Mouse (Mus musculus) brain, embryonic 18.5 days (tissue): ENCODE measurements at regions not wholly inside any gene's neighbourhood (a gene's known extent, or its start where the extent isn't known, plus 50 kb on each side); places are given as distances from the start of the nearest gene placed in this dataset.

Experiments
- DNase-seq: peaks from one replicate; pipeline ENCODE4 v3.0.0-alpha.2; 2012; ENCODE audit warnings: low read depth, low spot score

GRCm38 (mm10) chr2:64706646-64707177 lies 318.1 kb downstream of the Grb14 start:
- DNase-seq: no peak

DNA sequence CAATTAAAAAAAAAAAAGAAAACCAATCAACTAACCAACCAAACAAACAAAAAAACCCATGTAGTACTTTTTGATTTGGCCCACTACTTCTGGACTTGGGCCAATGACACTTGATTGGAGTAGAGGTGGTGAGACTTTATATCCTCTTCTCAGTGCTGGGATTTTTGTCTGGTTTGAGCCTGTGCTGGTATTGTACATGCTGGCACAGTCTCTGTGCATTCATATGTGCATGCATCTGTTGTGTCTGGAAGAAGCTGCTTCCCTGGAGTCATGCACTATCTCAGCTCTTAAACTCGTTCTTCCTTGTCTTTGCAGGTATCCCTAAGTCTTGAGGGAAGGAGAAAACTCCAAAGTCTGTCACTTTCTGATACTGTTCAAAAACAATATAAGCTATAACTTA lies 328.8 kb downstream of the Grb14 start:
- DNase-seq: no peak

DNA sequence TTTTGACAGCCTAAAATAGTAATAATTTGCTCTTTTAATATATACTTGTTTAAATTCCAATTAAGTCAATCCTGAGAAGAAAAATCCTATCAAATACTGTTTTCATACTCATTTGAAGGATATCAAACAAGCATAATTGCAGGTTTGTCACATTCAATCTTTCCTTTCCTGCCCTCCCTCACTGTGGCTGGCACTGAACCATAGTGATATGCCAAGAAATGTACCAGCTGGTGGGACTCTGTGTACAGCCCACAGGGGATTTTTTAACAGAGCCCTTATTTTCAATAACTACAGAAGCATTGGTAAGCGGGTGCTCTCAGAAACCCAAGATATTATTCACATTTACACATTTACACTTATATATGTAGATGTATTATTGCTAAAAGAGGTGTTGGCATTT lies 333.3 kb downstream of the Grb14 start:
- peak; percentile 39 for DNase-seq

GRCm38 (mm10) chr2:64690996-64691395 lies 333.8 kb downstream of the Grb14 start:
- no peak for DNase-seq

DNA sequence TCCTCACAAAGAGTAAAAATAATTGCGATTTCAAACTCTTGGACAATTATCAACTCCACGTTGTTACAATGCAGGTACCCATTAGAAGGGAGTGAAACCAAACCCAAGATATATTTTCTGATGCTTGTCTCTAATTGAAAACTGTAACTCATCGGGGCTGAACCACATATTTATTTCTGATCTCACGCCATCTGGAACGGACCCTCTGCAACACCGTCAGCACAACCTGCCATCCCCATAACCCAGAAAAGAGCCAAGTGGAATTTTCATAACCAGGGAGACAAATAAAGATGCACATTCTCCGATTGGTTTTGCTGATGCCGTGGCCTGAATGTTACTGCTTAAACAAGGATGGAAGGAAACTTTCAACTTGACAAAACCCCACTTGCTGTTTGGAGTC lies 338.0 kb downstream of the Grb14 start:
- no peak for DNase-seq

DNA sequence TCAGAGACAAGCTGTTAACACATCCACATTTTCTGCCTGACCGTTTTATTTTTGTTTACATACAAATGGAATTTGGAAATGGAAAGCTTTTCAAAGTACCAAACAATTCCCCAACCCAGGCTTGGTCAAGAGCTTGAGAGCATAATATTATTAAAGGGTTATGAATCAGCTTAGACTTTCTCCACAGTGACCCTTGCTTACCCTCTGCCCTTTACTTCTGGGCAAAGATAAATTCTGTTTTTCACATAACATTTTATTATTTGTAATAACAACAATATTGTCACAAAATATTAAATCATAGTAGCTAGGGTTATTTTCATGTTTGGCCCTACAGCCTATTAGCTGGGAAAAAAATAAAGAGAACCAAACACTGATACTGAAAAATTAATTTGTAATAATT lies 375.2 kb downstream of the Grb14 start:
- no peak for DNase-seq

GRCm38 (mm10) chr2:64616931-64617330 lies 407.9 kb downstream of the Grb14 start:
- no peak for DNase-seq

- DNase-seq: no peak
Observed at GRCm38 (mm10) chr2:64606864-64607263, 417.9 kb downstream of the Grb14 start.

- no peak for DNase-seq
Observed at GRCm38 (mm10) chr2:64582258-64582657, 442.5 kb downstream of the Grb14 start.

DNA sequence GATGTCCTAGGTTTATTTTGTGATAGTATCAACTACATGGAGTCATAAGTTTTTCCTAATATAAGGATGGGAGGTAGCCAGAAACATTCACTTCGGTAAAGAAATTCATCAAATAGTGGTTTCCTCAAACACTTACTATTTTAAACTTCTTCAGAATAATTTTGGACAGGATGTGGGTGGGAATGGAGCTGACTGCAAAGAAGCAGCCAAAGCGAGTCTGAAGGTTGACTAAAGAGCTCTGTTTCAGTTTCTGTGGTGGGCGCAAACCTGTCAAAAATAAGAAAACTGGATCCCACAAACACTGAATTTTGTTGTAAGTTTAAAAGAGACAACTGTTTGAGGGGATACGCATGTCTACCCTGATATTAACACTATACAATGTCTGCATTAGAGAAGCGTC lies 438.2 kb upstream of the Fign start:
- no peak for DNase-seq

- no peak for DNase-seq
Observed at GRCm38 (mm10) chr2:64535351-64535851, 437.6 kb upstream of the Fign start.

DNA sequence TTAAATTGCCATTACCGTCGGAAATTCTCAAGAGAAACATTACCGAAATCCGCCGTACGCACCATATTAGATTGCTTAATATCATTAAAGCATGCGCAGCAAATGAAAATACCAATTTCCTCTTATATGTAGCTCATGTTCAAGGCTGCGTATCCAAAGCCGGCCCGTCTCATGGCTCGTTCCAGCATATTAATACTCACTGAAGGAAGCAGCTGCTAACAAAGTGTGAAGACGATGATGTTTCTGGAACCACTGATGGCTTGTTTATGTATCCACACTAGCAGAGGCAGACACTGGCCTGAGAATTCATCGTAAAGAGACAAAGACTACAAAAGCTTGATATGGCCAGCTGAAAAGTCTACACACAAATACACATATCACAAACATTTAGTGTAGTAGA lies 437.0 kb upstream of the Fign start:
- DNase-seq: no peak

GRCm38 (mm10) chr2:64534344-64534743 lies 436.5 kb upstream of the Fign start:
- no peak for DNase-seq

- no peak for DNase-seq
Observed at GRCm38 (mm10) chr2:64522722-64523121, 424.9 kb upstream of the Fign start.

- DNase-seq: no peak
Observed at GRCm38 (mm10) chr2:64522233-64522632, 424.4 kb upstream of the Fign start.

GRCm38 (mm10) chr2:64495725-64496124 lies 397.9 kb upstream of the Fign start:
- DNase-seq: no peak

DNA sequence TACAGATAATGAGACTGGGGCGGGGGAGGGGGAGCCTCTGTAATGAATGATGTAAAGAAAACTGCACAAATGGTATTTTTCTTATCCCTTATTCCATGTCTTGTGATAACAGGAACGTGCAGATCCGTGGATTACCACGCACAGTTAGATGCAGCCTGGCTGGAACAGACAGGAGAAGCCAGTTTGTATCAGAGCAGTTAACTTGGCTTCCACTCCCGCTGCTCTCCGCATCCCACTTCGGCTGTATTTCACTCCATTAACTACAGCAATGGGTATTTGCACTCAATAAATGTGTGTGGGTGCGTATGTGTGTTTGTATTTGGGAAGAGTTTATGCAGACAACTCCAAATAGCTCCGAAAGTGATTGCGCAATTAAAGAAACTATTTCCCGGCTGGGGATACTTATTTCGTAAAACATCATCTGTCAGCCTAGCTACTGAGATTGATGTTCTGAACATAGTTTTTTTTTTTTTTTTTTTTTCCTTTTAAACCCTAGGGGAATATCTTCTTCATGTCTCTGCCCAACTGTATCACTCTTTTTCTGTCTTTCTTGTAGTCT lies 368.7 kb upstream of the Fign start:
- no peak for DNase-seq

DNA sequence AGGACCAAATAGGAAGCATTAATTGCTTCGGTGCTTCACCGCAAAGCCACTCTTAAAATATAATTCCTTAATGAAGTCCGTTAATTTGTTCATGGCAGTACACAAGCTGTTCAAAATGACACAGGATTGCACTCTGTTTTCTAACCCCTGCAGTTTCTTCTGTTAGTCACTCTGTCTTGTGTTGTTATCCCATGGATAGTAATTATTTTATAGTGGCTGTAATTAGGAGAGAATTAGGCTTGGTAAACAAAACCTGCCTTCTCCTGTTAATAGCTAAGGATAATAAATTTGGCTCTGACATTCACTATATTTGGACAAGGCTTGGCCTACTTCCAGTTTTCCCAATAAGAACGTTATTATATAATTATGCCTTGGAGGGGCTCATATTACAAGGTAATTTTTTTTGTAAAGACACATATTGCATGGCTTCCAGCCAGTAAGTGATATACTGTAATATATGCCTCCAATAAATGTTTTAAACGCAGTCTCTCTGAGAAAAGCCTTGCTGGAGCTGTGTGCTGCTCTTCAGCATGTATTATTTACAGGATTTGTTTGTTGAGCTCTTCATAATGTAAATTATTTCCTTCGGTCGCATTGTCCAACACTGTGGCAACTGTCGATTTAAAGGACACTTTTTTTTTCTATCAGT lies 364.8 kb upstream of the Fign start:
- DNase-seq: peak; percentile 16

DNA sequence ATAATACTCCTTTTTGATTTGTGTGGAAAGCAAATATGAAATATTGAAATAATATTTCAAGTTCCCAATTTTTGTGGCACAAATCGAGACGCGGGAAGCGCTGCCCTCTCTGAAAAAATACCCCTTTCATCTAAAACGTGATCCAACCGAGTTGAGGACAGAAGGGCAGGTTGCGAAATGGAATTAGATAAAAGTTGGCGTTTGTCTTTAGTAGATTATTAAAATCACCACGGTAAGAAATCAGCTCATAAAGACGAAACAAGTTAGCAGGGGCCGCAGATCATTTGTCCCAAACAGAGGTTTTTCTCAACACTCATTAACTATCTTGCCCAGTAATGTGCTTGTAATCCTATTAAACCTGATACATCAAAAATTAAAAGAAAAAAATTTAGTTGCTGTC lies 364.2 kb upstream of the Fign start:
- DNase-seq: no peak

DNA sequence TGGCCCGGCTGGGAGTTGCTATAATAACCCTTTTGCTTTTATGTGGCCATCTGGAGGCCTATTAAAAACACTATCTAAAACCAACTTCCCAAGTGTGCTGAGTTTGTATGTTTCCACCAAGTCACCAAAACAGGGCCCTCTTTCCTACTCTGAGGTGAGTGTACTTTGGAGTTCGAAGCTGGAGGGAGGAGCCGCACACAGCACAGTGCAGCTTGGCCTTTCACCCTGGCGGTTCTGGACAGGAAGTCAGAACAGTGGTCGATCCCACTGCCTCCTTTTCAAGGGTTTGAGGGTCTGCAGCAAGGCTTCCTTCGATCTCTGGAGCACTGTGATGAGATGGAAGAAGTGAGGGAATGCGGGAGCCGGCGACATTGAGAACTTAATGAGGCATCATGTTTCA lies 363.8 kb upstream of the Fign start:
- no peak for DNase-seq

GRCm38 (mm10) chr2:64458171-64458570 lies 360.3 kb upstream of the Fign start:
- no peak for DNase-seq

DNA sequence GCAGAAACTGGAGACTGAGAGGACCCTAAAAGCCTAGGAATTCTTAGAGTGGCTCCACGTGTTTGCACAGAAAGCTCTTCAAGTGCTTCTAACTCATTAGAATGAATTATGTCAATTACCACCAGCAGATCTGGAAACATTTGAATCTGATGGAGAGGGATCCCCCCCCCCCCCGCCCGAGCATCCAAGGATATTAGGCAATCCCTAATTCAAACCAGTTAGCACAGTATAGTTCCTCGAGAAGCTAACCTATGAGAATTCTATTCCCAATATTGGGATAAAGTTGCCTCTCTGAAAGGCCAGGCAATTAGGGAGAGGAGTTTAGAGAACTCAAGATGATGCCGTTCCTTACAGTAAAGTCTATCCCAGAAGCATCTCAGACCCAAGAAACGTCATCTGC lies 354.9 kb upstream of the Fign start:
- DNase-seq: no peak

DNA sequence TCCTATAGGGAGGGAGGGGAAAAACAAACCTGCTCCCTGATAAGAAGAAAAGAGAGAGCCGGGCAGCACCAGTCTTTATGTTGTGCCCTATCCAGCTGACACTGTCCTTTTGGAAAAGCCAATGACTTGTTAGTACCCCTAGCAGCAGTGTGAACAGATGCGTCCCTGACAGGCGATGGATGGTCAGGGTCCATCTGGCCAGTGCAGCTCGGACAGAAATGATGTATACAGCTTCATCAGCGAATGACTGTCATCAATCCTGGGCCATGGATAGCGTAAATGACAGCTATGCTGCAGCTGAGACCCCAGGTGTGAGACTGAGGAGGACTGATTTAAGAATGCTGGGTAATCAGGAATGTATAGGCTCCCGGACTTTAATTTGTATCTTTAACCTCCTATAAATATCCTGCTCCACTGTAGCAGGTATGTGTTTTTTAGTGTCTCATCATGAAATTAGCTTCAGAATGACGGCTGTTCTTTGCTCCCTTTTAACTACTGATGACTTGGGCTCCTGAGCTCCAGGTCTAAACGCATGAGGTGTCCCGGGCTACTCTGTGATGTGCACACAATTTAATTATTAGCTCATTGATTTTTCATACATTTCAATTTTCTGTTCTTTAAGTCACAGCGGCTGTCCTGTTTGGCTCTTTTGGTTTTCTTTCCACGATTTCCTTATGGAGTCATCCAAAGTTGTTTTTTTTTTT lies 353.9 kb upstream of the Fign start:
- no peak for DNase-seq
